ENCODE assay signal across 9 mouse cellular contexts in genomic region chr4:134286226-134287167, GRCm38 (mm10). TPM values are rescaled to one million over a fixed set of nuclear protein-coding genes. Genes with fewer than 3 reads are reported as not detected.
DNase-seq lines count a peak whose midpoint lies in the region; ATAC-seq and TF ChIP-seq lines count a peak whose summit lies in the region.
"Had no signal": no experiment of that assay in that cellular context is flagged by ENCODE, and none has a peak within 500 bp of the region (broad histone marks: within the 10 kb centered on the region; RNA-seq: fewer than 3 reads in every experiment).

No protein-coding gene starts in this region.

- H3K4me3 ChIP-seq in heart, adult 2 months, result peak overlapping the region; percentile 94
- peak overlapping the region; percentile 97 for H3K4me3 ChIP-seq in heart, embryonic 15.5 days
- peak overlapping the region; percentile 93 for H3K4me3 ChIP-seq in liver, embryonic 12.5 days
- H3K4me3 ChIP-seq in stomach, embryonic 16.5 days (replicated peaks; ENCODE audit: low read length), result peak overlapping the region; percentile 99

- no peaks in the 10 kb centered on the region for H3K79me2 ChIP-seq in heart, adult 2 months (replicated peaks; ENCODE audit: control insufficient read depth, insufficient read depth, low read length)

- no peaks in the 10 kb centered on the region for H3K36me3 ChIP-seq in heart, adult 2 months (ENCODE audit: control insufficient read depth, insufficient read depth, low read length)
- H3K36me3 ChIP-seq in heart, embryonic 15.5 days, result peaks cover 28% of the 10 kb centered on the region
- H3K36me3 ChIP-seq in liver, embryonic 12.5 days, result peaks cover 33% of the 10 kb centered on the region
- H3K36me3 ChIP-seq in stomach, embryonic 16.5 days (ENCODE audit: control insufficient read depth, insufficient read depth, low read length), result 0 out of 2 replicates have a peak, but pooled peaks cover 2% of the 10 kb centered on the region

- H3K4me1 ChIP-seq in heart, adult 2 months (ENCODE audit: control insufficient read depth, insufficient read depth, low read length), result peaks cover 3% of the 10 kb centered on the region
- peaks cover 33% of the 10 kb centered on the region for H3K4me1 ChIP-seq in heart, embryonic 15.5 days (replicated peaks)
- H3K4me1 ChIP-seq in liver, embryonic 12.5 days, result peaks cover 49% of the 10 kb centered on the region
- H3K4me1 ChIP-seq in stomach, embryonic 16.5 days (ENCODE audit: control insufficient read depth, insufficient read depth, low read length), result peaks cover 19% of the 10 kb centered on the region

- no peak for TF ChIP-seq POLR2A in heart, adult 2 months (IDR thresholded peaks at IDR 0.05; ENCODE audit: insufficient read depth, low read depth, low read length)

- no peaks in the 10 kb centered on the region for H3K27me3 ChIP-seq in heart, adult 2 months (ENCODE audit: control insufficient read depth, insufficient read depth, low read length)
- no peaks in the 10 kb centered on the region for H3K27me3 ChIP-seq in heart, embryonic 15.5 days
- H3K27me3 ChIP-seq in liver, embryonic 12.5 days (replicated peaks), result no peaks in the 10 kb centered on the region
- no peaks in the 10 kb centered on the region for H3K27me3 ChIP-seq in stomach, embryonic 16.5 days (ENCODE audit: control insufficient read depth, insufficient read depth, low read length)

- peak overlapping the region; percentile 76 for H3K4me2 ChIP-seq in heart, embryonic 15.5 days
- H3K4me2 ChIP-seq in liver, embryonic 12.5 days, result peak overlapping the region; percentile 82
- peak overlapping the region; percentile 94 for H3K4me2 ChIP-seq in stomach, embryonic 16.5 days (ENCODE audit: low read depth, low read length)

- no peaks in the 10 kb centered on the region for H3K9me3 ChIP-seq in heart, embryonic 15.5 days (replicated peaks)
- H3K9me3 ChIP-seq in liver, embryonic 12.5 days (replicated peaks), result no peaks in the 10 kb centered on the region
- no peaks in the 10 kb centered on the region for H3K9me3 ChIP-seq in stomach, embryonic 16.5 days (replicated peaks; ENCODE audit: control insufficient read depth, low read length)

- peak; percentile 34 for ATAC-seq in heart, embryonic 15.5 days (replicated peaks; ENCODE audit: insufficient number of reproducible peaks, insufficient read depth, low FRiP score, low read depth)
- ATAC-seq in liver, embryonic 12.5 days, result peak; percentile 29
- peak; percentile 39 for ATAC-seq in stomach, embryonic 16.5 days (ENCODE audit: insufficient read depth, low FRiP score)

- intact Hi-C loops in heart, adult 2 months (cut with DNase I), result loop anchor here (1.0 to 10.0 kb wide), 4 partner anchors 18 to 638 kb away; partner anchors contain the start of genes Cep85 and Rsrp1
- intact Hi-C loops in heart, postnatal 25 days (cut with DNase I), result loop anchor here (2.0 kb wide), 2 partner anchors 36 to 100 kb away; partner anchors contain the start of gene Cep85

- TF ChIP-seq CTCF in heart, adult 2 months (IDR thresholded peaks at IDR 0.05), result no peak

- peak overlapping the region; percentile 94 for H3K9ac ChIP-seq in heart, adult 2 months (ENCODE audit: low read depth, low read length)
- H3K9ac ChIP-seq in heart, embryonic 15.5 days, result peak overlapping the region; percentile 90
- peak overlapping the region; percentile 97 for H3K9ac ChIP-seq in liver, embryonic 12.5 days
- peak overlapping the region; percentile 99 for H3K9ac ChIP-seq in stomach, embryonic 16.5 days (ENCODE audit: low read length)

- WGBS in heart, adult 2 months, result 2% methylated on average over 59 of the region's 59 CpGs
- 2% methylated on average over 56 of the region's 59 CpGs for WGBS in heart, embryonic 15.5 days
- 2% methylated on average over 59 of the region's 59 CpGs for WGBS in liver, embryonic 12.5 days (ENCODE audit: insufficient replicate concordance)
- under 1% methylated on average over 59 of the region's 59 CpGs for WGBS in stomach, embryonic 16.5 days

- DNase-seq in heart, adult 2 months, result no peak
- DNase-seq in heart, postnatal 25 days (ENCODE audit: low spot score), result no peak
- DNase-seq in thymus, postnatal 0 days (ENCODE audit: low spot score), result peak; percentile 21
- no peak for DNase-seq in thymus, postnatal 14 days
- DNase-seq in layer of hippocampus, postnatal 10 days (ENCODE audit: low spot score in 2 of 2), result no peak

- peak overlapping the region; percentile 85 for H3K27ac ChIP-seq in heart, adult 2 months
- peak overlapping the region; percentile 81 for H3K27ac ChIP-seq in heart, embryonic 15.5 days
- H3K27ac ChIP-seq in liver, embryonic 12.5 days, result peak overlapping the region; percentile 99
- H3K27ac ChIP-seq in stomach, embryonic 16.5 days (ENCODE audit: low read length), result peak overlapping the region; percentile 91

- TF ChIP-seq EP300 in heart, adult 2 months (IDR thresholded peaks at IDR 0.05; ENCODE audit: insufficient read depth, low read depth, low read length), result no peak

RNA-seq across cellular contexts. Expression of gene Pdik1l, which starts 1.2 kb away (rescaled TPM):
- total RNA-seq in heart, adult 2 months (2021), result 1 to 10 TPM; 5.3 to 7.6 TPM
- 1.00 and 4.0 TPM in 2 replicates for polyA plus RNA-seq in heart, adult 2 months (2012; rRNA removed)
- 1 to 10 TPM; 5.8 to 8.4 TPM for total RNA-seq in heart, postnatal 25 days (2021)
- polyA plus RNA-seq in thymus, postnatal 0 days (2015; fragmentation: Nextera tagmentation; extraction: Ambion mirVana), result 18.3 and 21.9 TPM in 2 replicates
- 11.3 and 14.3 TPM in 2 replicates for polyA plus RNA-seq in heart, embryonic 15.5 days (2015; fragmentation: Nextera tagmentation; extraction: Ambion mirVana)
- polyA plus RNA-seq in liver, embryonic 12.5 days (2016; fragmentation: Nextera tagmentation; extraction: Ambion mirVana), result 14.9 and 16.4 TPM in 2 replicates
- polyA plus RNA-seq in stomach, embryonic 16.5 days (2015; fragmentation: Nextera tagmentation; extraction: Ambion mirVana), result 17.7 and 19.0 TPM in 2 replicates
- total RNA-seq in layer of hippocampus, postnatal 10 days (2021), result 10 to 100 TPM; 18.6 to 24.4 TPM

RNA-seq across cellular contexts. Expression of gene Trim63, which starts 28.4 kb away (rescaled TPM):
- total RNA-seq in heart, adult 2 months (2021), result 100 to 1,000 TPM; 209 to 210 TPM
- 142 and 215 TPM in 2 replicates for polyA plus RNA-seq in heart, adult 2 months (2012; rRNA removed)
- total RNA-seq in heart, postnatal 25 days (2021), result 100 to 1,000 TPM; 215 to 229 TPM
- 1.1 and 1.3 TPM in 2 replicates for polyA plus RNA-seq in thymus, postnatal 0 days (2015; fragmentation: Nextera tagmentation; extraction: Ambion mirVana)
- polyA plus RNA-seq in heart, embryonic 15.5 days (2015; fragmentation: Nextera tagmentation; extraction: Ambion mirVana), result 137 and 156 TPM in 2 replicates
- 0.20 and 0.23 TPM in 2 replicates for polyA plus RNA-seq in liver, embryonic 12.5 days (2016; fragmentation: Nextera tagmentation; extraction: Ambion mirVana)
- 0.37 and 1.4 TPM in 2 replicates for polyA plus RNA-seq in stomach, embryonic 16.5 days (2015; fragmentation: Nextera tagmentation; extraction: Ambion mirVana)
- total RNA-seq in layer of hippocampus, postnatal 10 days (2021), result under 1 TPM; 0.25 to 0.71 TPM
- total RNA-seq: layer of hippocampus, adult 8-10 months had no signal

RNA-seq across cellular contexts. Expression of gene Grrp1, which starts 32.6 kb away (rescaled TPM):
- total RNA-seq in heart, adult 2 months (2021), result 1 to 10 TPM; 5.2 to 5.7 TPM
- 10.0 and 11.0 TPM in 2 replicates for polyA plus RNA-seq in heart, adult 2 months (2012; rRNA removed)
- total RNA-seq in heart, postnatal 25 days (2021), result 1 to 10 TPM; 6.0 to 7.6 TPM
- 3.5 and 4.4 TPM in 2 replicates for polyA plus RNA-seq in thymus, postnatal 0 days (2015; fragmentation: Nextera tagmentation; extraction: Ambion mirVana)
- 5.0 and 5.1 TPM in 2 replicates for polyA plus RNA-seq in heart, embryonic 15.5 days (2015; fragmentation: Nextera tagmentation; extraction: Ambion mirVana)
- polyA plus RNA-seq in liver, embryonic 12.5 days (2016; fragmentation: Nextera tagmentation; extraction: Ambion mirVana), result 1.5 and 1.8 TPM in 2 replicates
- polyA plus RNA-seq in stomach, embryonic 16.5 days (2015; fragmentation: Nextera tagmentation; extraction: Ambion mirVana), result 3.2 and 3.5 TPM in 2 replicates
- 1 to 10 TPM; 2.6 to 3.5 TPM for total RNA-seq in layer of hippocampus, postnatal 10 days (2021)

RNA-seq across cellular contexts. Expression of gene Gm30191, which starts 39.8 kb away (rescaled TPM):
- not detected for total RNA-seq in heart, adult 2 months (2021)
- not detected in 2 replicates for polyA plus RNA-seq in heart, adult 2 months (2012; rRNA removed)
- total RNA-seq in heart, postnatal 25 days (2021), result not detected
- 0.22 TPM in 1 of 2 replicates, not detected in the other for polyA plus RNA-seq in thymus, postnatal 0 days (2015; fragmentation: Nextera tagmentation; extraction: Ambion mirVana)
- polyA plus RNA-seq in heart, embryonic 15.5 days (2015; fragmentation: Nextera tagmentation; extraction: Ambion mirVana), result not detected in 2 replicates
- polyA plus RNA-seq in liver, embryonic 12.5 days (2016; fragmentation: Nextera tagmentation; extraction: Ambion mirVana), result not detected in 2 replicates
- polyA plus RNA-seq in stomach, embryonic 16.5 days (2015; fragmentation: Nextera tagmentation; extraction: Ambion mirVana), result not detected in 2 replicates
- total RNA-seq in layer of hippocampus, postnatal 10 days (2021), result not detected
- total RNA-seq: layer of hippocampus, adult 8-10 months had no signal

RNA-seq across cellular contexts. Expression of gene Zfp593, which starts 41.1 kb away (rescaled TPM):
- 1 to 10 TPM; 3.3 to 4.3 TPM for total RNA-seq in heart, adult 2 months (2021)
- 2.8 and 2.9 TPM in 2 replicates for polyA plus RNA-seq in heart, adult 2 months (2012; rRNA removed)
- total RNA-seq in heart, postnatal 25 days (2021), result 1 to 10 TPM; 3.1 to 3.2 TPM
- polyA plus RNA-seq in thymus, postnatal 0 days (2015; fragmentation: Nextera tagmentation; extraction: Ambion mirVana), result 27.4 and 28.3 TPM in 2 replicates
- 7.4 and 9.1 TPM in 2 replicates for polyA plus RNA-seq in heart, embryonic 15.5 days (2015; fragmentation: Nextera tagmentation; extraction: Ambion mirVana)
- 15.7 and 16.5 TPM in 2 replicates for polyA plus RNA-seq in liver, embryonic 12.5 days (2016; fragmentation: Nextera tagmentation; extraction: Ambion mirVana)
- polyA plus RNA-seq in stomach, embryonic 16.5 days (2015; fragmentation: Nextera tagmentation; extraction: Ambion mirVana), result 12.9 and 13.0 TPM in 2 replicates
- total RNA-seq in layer of hippocampus, postnatal 10 days (2021), result 10 to 100 TPM; 11.1 to 12.5 TPM

Comparison
In these comparisons a context has a peak if more than half of its experiments do, and no peak if none do; other contexts are left out.
1. RNA of gene Trim63, which starts 28.4 kb away (polyA plus RNA-seq): 137 to 156 TPM in heart, embryonic 15.5 days and 142 to 215 TPM in heart, adult 2 months; 0.37 to 1.4 TPM in stomach, embryonic 16.5 days, 1.1 to 1.3 TPM in thymus, postnatal 0 days and 0.20 to 0.23 TPM in liver, embryonic 12.5 days; every median in the first group is over 10 times any median in the second.
2. Peak in every context shown above with its lines, with median percentiles within 50 percentile points of each other: H3K27ac ChIP-seq, H3K4me3 ChIP-seq, H3K9ac ChIP-seq, ATAC-seq and H3K4me2 ChIP-seq.